Mouse (Mus musculus): Measurements from ENCODE around the gene Arsb. TPM values are rescaled to one million over a fixed set of nuclear protein-coding genes. Genes with fewer than 3 reads are reported as not detected.

Gene Arsb
- polyA plus RNA-seq, 1 experiment from 2014 or later: 7.6 TPM

DNA sequence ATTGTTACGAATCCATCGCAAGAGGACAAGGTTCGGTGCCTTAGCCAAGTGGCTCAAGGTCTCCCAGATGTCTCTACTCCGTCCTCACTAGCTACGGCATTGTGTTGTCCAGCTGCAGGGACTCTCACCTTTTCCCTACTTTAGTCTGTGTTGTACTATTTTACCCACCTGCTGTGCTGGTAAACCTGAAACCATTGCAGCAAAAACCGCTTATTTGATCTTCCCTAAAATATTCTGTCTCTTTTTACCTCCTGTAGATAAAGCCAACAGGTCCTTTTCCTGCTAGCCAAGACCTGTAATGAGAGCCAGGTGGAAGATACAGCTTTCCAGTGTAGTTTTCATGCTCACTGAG is 58.8 kb downstream of the Arsb start:
- H3K4me3 ChIP-seq: no peak overlapping the region
- no peaks in the 10 kb centered on the region for H3K27me3 ChIP-seq (replicated peaks)
- no peaks in the 10 kb centered on the region for H3K9me3 ChIP-seq
- no peak overlapping the region for H3K9ac ChIP-seq
- no peak overlapping the region for H3K4me2 ChIP-seq (replicated peaks)
- ATAC-seq (ENCODE audit: low FRiP score, low read depth): no peak
- no peaks in the 10 kb centered on the region for H3K4me1 ChIP-seq
- 86% methylated on average over 6 of the region's 6 CpGs for WGBS
- no peaks in the 10 kb centered on the region for H3K36me3 ChIP-seq
- no peak overlapping the region for H3K27ac ChIP-seq

- H3K36me3 ChIP-seq: no peaks in the 10 kb centered on the region
- H3K4me3 ChIP-seq: no peak overlapping the region
- no peaks in the 10 kb centered on the region for H3K27me3 ChIP-seq (replicated peaks)
- no peaks in the 10 kb centered on the region for H3K9me3 ChIP-seq
- H3K27ac ChIP-seq: no peak overlapping the region
- 87% methylated on average over 12 of the region's 12 CpGs for WGBS
- H3K9ac ChIP-seq: no peak overlapping the region
- H3K4me1 ChIP-seq: peaks cover 14% of the 10 kb centered on the region
- ATAC-seq (ENCODE audit: low FRiP score, low read depth): no peak
- no peak overlapping the region for H3K4me2 ChIP-seq (replicated peaks)
These were observed 66.2 kb downstream of the Arsb start for GRCm38 (mm10) chr13:93837481-93838225.

DNA sequence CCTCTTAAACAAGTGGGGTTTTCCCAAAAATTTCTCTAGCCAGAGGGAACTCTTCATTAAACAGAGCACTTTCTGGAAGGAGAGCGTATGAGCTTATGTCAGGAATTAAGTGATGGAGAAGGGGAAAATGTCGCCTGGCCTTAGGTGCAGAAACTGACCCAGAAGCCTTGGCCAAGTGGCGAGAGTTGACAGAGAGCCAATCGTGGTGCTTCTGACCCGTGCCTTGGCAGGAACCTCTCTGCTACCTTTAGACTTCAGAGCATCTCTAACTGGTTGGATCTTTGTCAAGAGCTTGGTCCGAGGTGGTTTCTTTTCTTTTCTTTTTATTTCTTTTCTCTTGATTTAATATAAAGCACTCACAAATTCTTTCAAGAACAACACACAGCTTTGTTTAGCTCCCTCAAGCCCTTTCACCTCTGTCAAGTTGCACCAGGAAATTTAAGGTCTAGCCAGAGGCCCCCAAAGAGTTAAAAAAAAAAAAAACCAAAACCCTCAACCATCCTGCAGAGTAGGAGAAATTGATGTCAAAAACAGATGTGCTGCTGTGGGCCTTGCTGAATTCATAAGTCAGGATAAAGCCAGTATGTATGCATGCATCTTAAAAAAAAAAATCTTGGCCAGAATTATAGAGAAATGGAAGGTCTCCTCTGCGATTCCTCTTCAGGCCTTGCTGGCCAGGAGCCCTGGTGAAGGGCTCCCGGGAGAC is 67.2 kb downstream of the Arsb start:
- Histone ChIP-seq H3K4me2 (replicated peaks) (peak overlapping the region; percentile 22; the same call in 1 of the 2 replicates), H3K27ac (no peak overlapping the region; the same call in 1 of the 2 replicates)
- 57% methylated on average over 8 of the region's 8 CpGs for WGBS

DNA sequence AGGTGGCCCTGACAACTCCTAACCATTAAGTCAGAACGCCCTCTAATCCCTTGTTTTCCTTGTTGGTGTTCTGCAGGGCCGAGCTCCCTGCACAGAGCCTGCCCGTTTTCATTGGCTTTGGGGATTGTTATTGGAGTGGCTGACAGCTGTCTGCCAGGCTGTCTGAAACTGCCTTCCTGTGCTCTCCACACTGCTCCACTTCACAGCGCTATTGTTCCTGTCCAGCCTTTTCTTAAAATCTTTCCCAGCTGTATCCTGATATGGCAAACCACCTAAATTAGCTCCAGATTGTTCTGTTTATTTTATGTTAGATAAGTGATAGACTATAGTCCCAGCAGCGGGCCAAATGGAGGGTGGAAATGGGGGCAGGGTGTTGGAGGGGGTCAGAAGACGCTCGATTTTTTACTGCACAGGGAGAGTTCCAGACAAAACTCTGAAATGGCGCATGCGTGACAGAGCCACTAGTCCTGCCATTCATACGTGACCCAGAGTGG is 67.8 kb downstream of the Arsb start:
- 33% methylated on average over 10 of the region's 10 CpGs for WGBS
- H3K27ac ChIP-seq: no peak overlapping the region; the same call in 1 of the 2 replicates
- H3K9me3 ChIP-seq: no peaks in the 10 kb centered on the region
- H3K4me1 ChIP-seq: peaks cover 14% of the 10 kb centered on the region
- H3K9ac ChIP-seq: no peak overlapping the region
- H3K4me2 ChIP-seq (replicated peaks): peak overlapping the region; percentile 22; the same call in 1 of the 2 replicates
- no peaks in the 10 kb centered on the region for H3K36me3 ChIP-seq
- no peaks in the 10 kb centered on the region for H3K27me3 ChIP-seq (replicated peaks)
- peak; percentile 58; the same call in 1 of the 2 replicates for ATAC-seq (ENCODE audit: low FRiP score, low read depth)
- H3K4me3 ChIP-seq: no peak overlapping the region

More for the DNA sequence above, 67.2 kb downstream of the Arsb start:
- Histone ChIP-seq H3K9ac (no peak overlapping the region), H3K4me3 (no peak overlapping the region), H3K4me1 (peaks cover 14% of the 10 kb centered on the region), H3K36me3 (no peaks in the 10 kb centered on the region), H3K27me3 (replicated peaks) (no peaks in the 10 kb centered on the region), H3K9me3 (no peaks in the 10 kb centered on the region)
- ATAC-seq (ENCODE audit: low FRiP score, low read depth): no peak

DNA sequence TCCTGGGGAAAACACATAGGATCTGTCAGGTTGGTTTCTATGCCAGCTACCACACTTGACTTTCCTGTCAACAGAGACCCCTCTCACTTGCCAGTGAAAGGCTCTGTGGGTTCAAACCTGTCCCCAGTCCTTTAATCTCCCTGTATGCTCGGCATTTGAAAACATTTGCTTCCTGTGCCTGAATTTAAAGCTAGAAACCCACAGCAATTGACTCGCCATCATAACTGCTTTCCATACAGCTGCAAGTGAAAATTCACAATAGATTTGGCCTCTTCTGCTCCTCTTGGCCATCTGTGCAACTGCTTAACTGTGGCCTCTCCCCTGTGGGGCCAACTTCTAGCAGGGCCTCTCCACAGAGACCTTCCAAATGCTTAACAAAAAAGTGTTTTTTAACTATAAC is 68.3 kb downstream of the Arsb start:
- no peak overlapping the region for H3K4me3 ChIP-seq
- no peak for ATAC-seq (ENCODE audit: low FRiP score, low read depth)
- 0 out of 2 replicates have a peak overlapping the region, but pooled peaks have one; percentile 10 for H3K27ac ChIP-seq
- H3K4me1 ChIP-seq: peaks cover 14% of the 10 kb centered on the region
- H3K9me3 ChIP-seq: no peaks in the 10 kb centered on the region
- no peaks in the 10 kb centered on the region for H3K27me3 ChIP-seq (replicated peaks)
- no peak overlapping the region for H3K9ac ChIP-seq
- no peaks in the 10 kb centered on the region for H3K36me3 ChIP-seq
- H3K4me2 ChIP-seq (replicated peaks): no peak overlapping the region
- 48% methylated on average over 2 of the region's 2 CpGs for WGBS

- Histone ChIP-seq H3K4me2 (replicated peaks) (no peak overlapping the region), H3K27ac (no peak overlapping the region)
These were observed 68.7 kb downstream of the Arsb start for GRCm38 (mm10) chr13:93840146-93840545.

DNA sequence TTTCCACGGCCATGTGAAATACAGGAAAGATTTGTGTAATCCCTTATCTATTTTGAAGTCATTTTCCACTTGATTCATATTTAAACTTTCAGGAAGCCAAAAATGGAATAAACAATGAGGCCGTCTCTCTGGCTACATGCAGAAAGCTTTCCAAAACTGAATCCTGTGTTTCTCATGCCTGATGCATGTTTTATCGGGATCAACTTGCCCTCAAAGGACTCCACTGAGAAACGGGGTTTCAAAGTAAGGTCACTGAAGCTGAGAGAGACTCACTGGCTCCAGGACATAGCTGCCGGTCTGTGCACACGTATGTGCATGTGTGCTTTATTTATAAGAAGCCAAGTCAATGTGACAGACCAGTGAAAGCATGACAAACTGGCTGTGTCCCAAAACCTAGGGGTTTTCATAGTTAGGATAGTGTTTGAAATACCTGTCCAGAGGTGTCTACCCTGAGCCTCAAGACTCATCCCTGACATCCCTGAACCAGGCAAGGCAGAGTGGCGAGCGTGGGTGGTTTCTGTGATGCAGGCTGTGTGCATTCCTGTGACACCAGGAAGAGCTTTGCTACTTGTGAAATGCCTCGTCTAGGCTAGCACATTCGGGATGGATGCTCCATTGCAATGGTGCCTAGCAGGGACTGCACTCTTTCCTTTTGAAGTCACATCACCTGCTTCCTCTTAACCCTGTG is 75.5 kb downstream of the Arsb start:
- 80% methylated on average over 10 of the region's 10 CpGs for WGBS
- H3K9me3 ChIP-seq: no peaks in the 10 kb centered on the region
- H3K27me3 ChIP-seq (replicated peaks): no peaks in the 10 kb centered on the region
- ATAC-seq (ENCODE audit: low FRiP score, low read depth): no peak
- no peaks in the 10 kb centered on the region; the same call in 1 of the 2 replicates for H3K4me1 ChIP-seq
- H3K9ac ChIP-seq: no peak overlapping the region
- H3K4me3 ChIP-seq: no peak overlapping the region
- no peak overlapping the region for H3K27ac ChIP-seq
- H3K4me2 ChIP-seq (replicated peaks): no peak overlapping the region
- H3K36me3 ChIP-seq: no peaks in the 10 kb centered on the region

More at GRCm38 (mm10) chr13:93840146-93840545, 68.7 kb downstream of the Arsb start:
- H3K9me3 ChIP-seq: no peaks in the 10 kb centered on the region
- no peak overlapping the region for H3K4me3 ChIP-seq
- H3K36me3 ChIP-seq: no peaks in the 10 kb centered on the region
- peaks cover 14% of the 10 kb centered on the region for H3K4me1 ChIP-seq
- no peak for ATAC-seq (ENCODE audit: low FRiP score, low read depth)
- WGBS: 80% methylated on average over 2 of the region's 2 CpGs
- H3K9ac ChIP-seq: no peak overlapping the region
- H3K27me3 ChIP-seq (replicated peaks): no peaks in the 10 kb centered on the region

GRCm38 (mm10) chr13:93847614-93848013 is 76.2 kb downstream of the Arsb start:
- Histone ChIP-seq H3K4me1 (no peaks in the 10 kb centered on the region; the same call in 1 of the 2 replicates), H3K27me3 (replicated peaks) (no peaks in the 10 kb centered on the region), H3K27ac (no peak overlapping the region), H3K36me3 (no peaks in the 10 kb centered on the region), H3K4me3 (no peak overlapping the region), H3K9me3 (no peaks in the 10 kb centered on the region), H3K4me2 (replicated peaks) (no peak overlapping the region), H3K9ac (no peak overlapping the region)
- no peak for ATAC-seq (ENCODE audit: low FRiP score, low read depth)
- WGBS: 58% methylated on average over 4 of the region's 4 CpGs

DNA sequence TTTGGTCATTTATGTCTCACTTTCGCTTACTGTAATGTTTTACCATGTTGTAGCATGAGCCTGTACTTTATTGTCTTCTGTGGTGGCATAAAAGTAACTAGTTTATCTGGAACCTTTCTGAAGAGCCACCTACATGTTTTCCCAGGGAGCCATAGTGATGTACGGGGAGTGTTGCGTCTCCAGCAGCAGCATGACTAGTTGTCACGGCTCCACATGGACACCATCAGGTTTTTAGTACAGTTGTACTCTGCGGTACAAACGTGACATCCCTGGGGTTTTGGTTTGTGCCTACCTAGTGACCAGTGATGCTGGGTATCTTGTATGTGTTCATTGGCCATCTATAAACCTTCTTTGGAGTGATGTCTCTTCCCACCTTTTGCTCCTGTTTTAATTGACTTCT is 77.2 kb downstream of the Arsb start:
- whole genome bisulfite sequencing: 83% methylated on average over 6 of the region's 6 CpGs
- no peak for ATAC-seq (ENCODE audit: low FRiP score, low read depth)
- H3K4me2 ChIP-seq (replicated peaks): no peak overlapping the region

GRCm38 (mm10) chr13:93849751-93850355 is 78.4 kb downstream of the Arsb start:
- Histone ChIP-seq H3K27ac (no peak overlapping the region), H3K4me1 (no peaks in the 10 kb centered on the region; the same call in 1 of the 2 replicates), H3K4me3 (no peak overlapping the region), H3K9ac (no peak overlapping the region), H3K36me3 (no peaks in the 10 kb centered on the region), H3K27me3 (replicated peaks) (no peaks in the 10 kb centered on the region), H3K9me3 (no peaks in the 10 kb centered on the region), H3K4me2 (replicated peaks) (no peak overlapping the region)
- no peak for ATAC-seq (ENCODE audit: low FRiP score, low read depth)
- 75% methylated on average over 5 of the region's 5 CpGs for WGBS

More for the DNA sequence above, 77.2 kb downstream of the Arsb start:
- no peaks in the 10 kb centered on the region for H3K27me3 ChIP-seq (replicated peaks)
- no peaks in the 10 kb centered on the region for H3K36me3 ChIP-seq
- H3K4me3 ChIP-seq: no peak overlapping the region
- H3K4me1 ChIP-seq: no peaks in the 10 kb centered on the region; the same call in 1 of the 2 replicates
- H3K9ac ChIP-seq: no peak overlapping the region
- no peak overlapping the region for H3K27ac ChIP-seq
- H3K9me3 ChIP-seq: no peaks in the 10 kb centered on the region

- Histone ChIP-seq H3K4me1 (no peaks in the 10 kb centered on the region; the same call in 1 of the 2 replicates), H3K4me3 (no peak overlapping the region), H3K27me3 (replicated peaks) (no peaks in the 10 kb centered on the region), H3K4me2 (replicated peaks) (no peak overlapping the region), H3K9ac (no peak overlapping the region), H3K27ac (no peak overlapping the region), H3K36me3 (no peaks in the 10 kb centered on the region), H3K9me3 (no peaks in the 10 kb centered on the region)
- ATAC-seq (ENCODE audit: low FRiP score, low read depth): no peak
- WGBS: 69% methylated on average over 4 of the region's 4 CpGs
These were observed 79.2 kb downstream of the Arsb start for GRCm38 (mm10) chr13:93850674-93851073.

Data from neural tube, embryonic 12.5 days (tissue).